Mouse (Mus musculus) kidney, postnatal 25 days (tissue): ENCODE data around the gene Prrx1.

Experiments
- DNase-seq, 2 experiments: peaks; one replicate each; pipeline ENCODE4 v3.0.0; 2021; ENCODE audit warnings: mixed read lengths in 2 of 2

Prrx1 gene

GRCm38 (mm10) chr1:163311006-163311836, 2.3 kb downstream of the Prrx1 start:
- no peak for DNase-seq

- no peak for DNase-seq
Observed at GRCm38 (mm10) chr1:163310023-163310754, 3.3 kb downstream of the Prrx1 start.

- DNase-seq: no peak
Observed at GRCm38 (mm10) chr1:163309466-163309865, 4.0 kb downstream of the Prrx1 start.

DNA sequence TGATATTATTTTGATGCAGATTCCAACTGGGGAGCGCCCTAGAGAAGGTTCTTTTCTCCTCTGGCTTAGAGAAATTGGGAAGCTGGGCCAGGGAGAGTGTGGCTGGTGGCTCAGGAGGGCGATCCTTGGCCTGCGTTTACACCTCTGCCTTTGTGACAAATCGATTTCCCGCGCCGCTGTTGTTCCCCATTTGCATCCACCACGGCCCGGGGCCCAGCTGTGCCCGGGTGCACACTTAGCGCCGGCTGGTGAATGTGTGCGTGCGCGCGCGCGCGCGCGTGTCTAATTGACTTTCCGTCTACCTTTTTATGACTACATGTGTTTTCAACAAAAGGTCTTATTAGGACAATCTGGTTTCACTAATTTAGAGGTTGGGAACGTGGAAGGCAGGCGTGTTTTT, 4.9 kb downstream of the Prrx1 start:
- DNase-seq: no peak

DNA sequence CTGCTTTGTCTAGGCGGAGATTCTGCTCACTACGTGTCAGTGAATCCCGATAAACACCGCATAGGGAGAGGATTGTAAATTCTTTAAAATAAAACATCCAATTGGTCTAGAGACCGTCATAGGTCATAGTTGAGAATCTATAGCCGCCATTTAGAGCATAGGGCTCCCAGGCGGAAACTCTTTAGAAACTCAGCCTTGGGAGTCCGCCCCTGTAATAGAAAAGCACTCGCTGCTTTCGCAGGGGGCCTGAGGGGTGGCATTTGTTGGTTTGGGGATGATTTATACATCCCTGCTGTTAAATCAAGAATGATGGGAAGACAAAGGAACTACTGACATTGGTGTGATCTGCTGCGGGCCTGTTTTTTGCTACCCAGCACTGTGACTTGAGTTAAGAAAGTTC, 5.8 kb downstream of the Prrx1 start:
- no peak for DNase-seq

- DNase-seq: no peak
Observed at GRCm38 (mm10) chr1:163305956-163306355, 7.6 kb downstream of the Prrx1 start.

DNA sequence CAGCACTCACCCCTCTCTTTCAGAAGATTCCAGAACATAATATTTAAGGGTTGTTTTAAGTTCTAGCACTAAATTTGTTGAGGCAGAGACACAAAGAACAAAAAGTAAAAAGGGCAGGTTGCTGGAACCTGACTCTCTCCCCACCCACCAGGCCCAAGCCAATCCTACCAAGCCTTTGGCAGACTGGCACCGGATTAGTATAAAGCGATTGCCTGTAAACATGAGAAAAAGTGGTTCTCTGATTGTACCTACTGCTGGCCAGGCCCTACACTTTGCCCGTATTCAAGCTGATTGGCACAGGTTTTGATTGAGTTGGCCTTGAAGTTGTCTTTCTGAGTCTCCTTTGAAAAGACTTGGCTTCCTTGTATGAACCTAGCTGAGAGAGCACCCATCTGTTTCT, 8.7 kb downstream of the Prrx1 start:
- no peak for DNase-seq

DNA sequence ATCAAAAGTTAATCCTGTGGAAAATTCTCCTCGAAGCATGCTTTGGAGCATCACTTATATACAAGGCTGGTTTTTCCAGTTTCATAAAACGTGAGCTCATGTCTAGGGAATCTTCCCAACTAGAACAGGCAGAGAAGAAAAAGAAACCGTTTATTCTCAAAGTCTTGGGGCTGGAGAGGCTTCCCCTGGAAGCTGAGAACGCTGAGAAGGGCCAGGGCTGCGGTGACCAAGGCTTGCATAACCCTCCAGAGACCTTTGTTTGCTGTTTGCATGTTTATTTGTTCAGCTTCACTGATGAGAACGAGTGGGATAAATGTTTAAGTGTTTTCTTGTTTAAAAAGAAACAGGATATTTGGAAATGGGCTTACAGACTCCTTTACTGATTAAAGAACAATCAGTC, 11.2 kb downstream of the Prrx1 start:
- DNase-seq: no peak

- no peak for DNase-seq
Observed at GRCm38 (mm10) chr1:163293152-163293551, 20.4 kb downstream of the Prrx1 start.

GRCm38 (mm10) chr1:163291925-163292324, 21.6 kb downstream of the Prrx1 start:
- DNase-seq: no peak

- no peak for DNase-seq
Observed at GRCm38 (mm10) chr1:163289131-163289530, 24.4 kb downstream of the Prrx1 start.

- no peak for DNase-seq
Observed at GRCm38 (mm10) chr1:163285539-163285938, 28.0 kb downstream of the Prrx1 start.

- DNase-seq: no peak
Observed at GRCm38 (mm10) chr1:163285136-163285535, 28.4 kb downstream of the Prrx1 start.

GRCm38 (mm10) chr1:163283980-163284635, 29.4 kb downstream of the Prrx1 start:
- DNase-seq: no peak

DNA sequence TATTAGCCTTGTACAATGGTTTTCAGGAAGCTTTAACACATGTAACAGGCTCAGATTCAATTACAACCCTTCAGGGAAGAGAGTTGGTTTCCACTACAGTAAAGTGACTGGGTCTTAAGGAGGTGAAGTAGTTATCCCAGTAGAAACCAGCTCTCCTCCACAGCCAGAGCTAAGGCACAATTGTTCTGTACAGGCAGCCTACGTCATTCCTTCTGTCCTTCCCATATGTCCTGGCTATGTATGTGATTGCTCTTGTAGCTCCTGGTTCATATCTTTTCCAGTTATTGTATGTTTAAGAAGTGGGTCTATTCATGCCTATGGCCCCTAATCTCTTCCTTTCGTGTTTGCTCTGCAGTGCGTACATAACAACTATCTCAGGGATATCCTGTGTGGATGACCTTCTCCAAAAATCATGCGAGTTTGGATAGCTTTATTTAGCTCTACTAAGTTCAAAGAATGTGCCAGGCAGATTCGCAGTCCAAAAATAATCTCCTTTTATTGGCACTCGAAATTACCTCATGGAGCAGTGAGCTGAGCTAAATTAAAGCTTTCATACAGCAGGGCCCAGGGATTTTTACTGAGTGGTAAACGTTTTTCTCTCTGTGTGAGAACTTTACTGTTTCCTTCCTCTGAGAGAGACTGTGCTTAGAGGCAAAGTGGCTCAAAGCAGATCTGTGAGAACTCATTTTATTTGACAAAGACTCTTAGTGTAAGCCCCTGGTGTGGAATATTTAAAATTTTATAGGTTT, 31.9 kb downstream of the Prrx1 start:
- no peak for DNase-seq

DNA sequence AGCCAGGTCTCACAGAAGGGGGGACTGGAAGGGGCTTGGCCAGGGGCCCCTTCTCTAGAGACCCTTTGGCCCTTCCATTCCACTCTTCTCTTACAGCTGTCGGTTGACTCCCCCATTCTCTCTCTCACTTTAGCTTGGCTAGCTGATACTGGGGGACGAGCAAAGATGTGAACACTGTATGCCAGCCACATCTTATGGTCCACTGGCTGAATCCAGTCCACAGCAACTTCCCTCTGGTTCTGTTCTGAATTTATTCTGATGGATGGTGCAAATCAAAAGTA, 32.7 kb downstream of the Prrx1 start:
- no peak for DNase-seq

DNA sequence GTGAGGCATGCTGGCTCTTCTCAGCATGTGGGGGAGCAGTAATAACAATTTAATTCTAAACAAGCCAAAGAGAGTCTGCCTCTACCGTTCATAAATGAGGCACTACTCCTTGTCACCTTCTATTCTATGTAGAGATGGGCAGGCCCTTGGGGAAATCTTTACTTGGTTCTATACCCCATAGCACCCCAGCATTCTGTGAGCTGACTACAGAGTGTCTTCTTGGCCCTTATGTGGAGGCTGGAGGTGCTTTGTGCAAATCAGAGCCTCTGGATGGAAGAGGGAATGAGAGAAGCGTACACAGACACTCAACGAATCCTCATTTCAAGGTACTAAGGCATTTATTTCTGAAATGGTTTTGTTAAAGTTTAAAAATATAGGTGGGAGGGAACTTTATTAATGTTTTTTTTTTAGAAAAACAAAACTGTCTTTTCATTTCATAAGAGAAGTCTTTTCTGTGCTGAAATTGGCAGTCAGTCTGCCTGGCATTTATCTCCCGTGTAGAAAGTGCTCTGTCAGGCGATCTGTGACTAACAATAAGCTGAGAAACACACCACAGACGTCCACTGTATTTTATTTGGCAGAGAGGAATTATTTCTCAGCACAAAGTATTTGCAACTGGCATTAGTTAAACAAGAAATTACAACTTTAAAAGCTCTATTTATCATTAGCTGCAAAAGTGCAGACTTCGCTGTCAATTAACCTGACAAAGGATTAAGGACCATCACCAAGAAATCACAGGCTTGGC, 33.2 kb downstream of the Prrx1 start:
- DNase-seq: no peak

DNA sequence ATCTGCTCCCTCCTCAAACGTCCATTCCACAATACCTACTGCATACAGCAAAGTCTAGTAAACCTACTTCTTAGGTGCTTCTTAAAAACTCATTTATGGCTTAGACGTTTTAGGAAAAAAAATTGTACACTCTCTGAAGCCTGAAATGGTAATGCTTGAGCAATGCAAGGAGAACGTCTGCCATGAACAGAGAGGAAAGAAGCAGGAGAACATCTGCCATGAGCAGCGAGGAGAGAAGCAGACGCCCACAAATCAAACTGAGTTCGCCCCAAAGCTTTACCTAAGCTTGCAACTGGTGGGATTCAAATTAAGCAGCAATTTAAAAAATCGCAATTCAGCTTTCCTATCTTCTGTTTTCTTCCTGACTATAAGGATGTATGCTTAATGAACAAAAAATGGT, 36.4 kb downstream of the Prrx1 start:
- no peak for DNase-seq

- no peak for DNase-seq
Observed at GRCm38 (mm10) chr1:163274919-163275318, 38.6 kb downstream of the Prrx1 start.

DNA sequence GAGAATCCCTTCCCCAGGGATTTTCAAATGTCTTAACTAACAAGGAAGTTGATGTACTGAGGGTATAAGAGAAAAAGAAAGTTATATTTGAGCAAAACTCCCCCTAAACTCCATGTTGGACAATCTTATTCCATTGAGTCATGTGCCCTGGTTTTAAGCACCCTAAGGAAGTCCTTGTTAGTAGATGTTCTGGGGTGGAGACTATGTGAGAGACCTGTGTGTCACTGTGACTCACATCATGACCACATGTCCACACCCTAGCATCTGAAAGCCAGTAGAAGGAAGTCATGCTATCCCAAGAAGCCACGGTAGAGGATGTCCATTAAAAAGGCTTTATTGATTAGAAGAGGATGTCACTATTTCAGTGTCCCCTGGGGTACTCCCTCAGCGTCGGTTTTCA, 40.4 kb downstream of the Prrx1 start:
- DNase-seq: no peak

- DNase-seq: no peak
Observed at GRCm38 (mm10) chr1:163266853-163267538, 46.5 kb downstream of the Prrx1 start.

- no peak for DNase-seq
Observed at GRCm38 (mm10) chr1:163257298-163257697, 56.2 kb downstream of the Prrx1 start.
